Mouse (Mus musculus) brain, adult 10 weeks (tissue): ENCODE results near the gene Aph1c. TPM values are rescaled to one million over a fixed set of nuclear protein-coding genes. Genes with fewer than 3 reads are reported as not detected.

Experiments
- polyA plus RNA-seq: library from polyadenylated mRNA; stranded (reverse); fragments of 350-450 nt; fragmentation: Illumina TruSeq; extraction: RNeasy Lipid Tissue Mini Kit (QIAGEN cat#74804); gene quantifications from one replicate; pipeline ENCODE4 v1.2.3, GENCODE M21; 2015; ENCODE audit warnings: low read depth, low replicate concordance

Gene Aph1c
- polyA plus RNA-seq = 9.4 TPM

GRCm38 (mm10) chr9:66834318-66835096 is at the start of gene Aph1c:
TSS of gene Aph1c (minus strand) at chr9:66834726.

GRCm38 (mm10) chr9:66796739-66797138 is 37.8 kb downstream of the Aph1c start, which contains the start of gene Gm10647:
TSS of gene Gm10647 (plus strand) at chr9:66797039.

GRCm38 (mm10) chr9:66795464-66796324 is 38.8 kb downstream of the Aph1c start, which contains the start of gene Aph1b:
TSS of gene Aph1b (minus strand) at chr9:66795490.

Other genes starting within 250 kb of the Aph1c start
- gene Usp3, start 241.6 kb downstream of the Aph1c start, polyA plus RNA-seq = 21.5 TPM
- gene Car12, start 121.0 kb downstream of the Aph1c start, polyA plus RNA-seq = 17.4 TPM
- gene Aph1b, start 39.2 kb downstream of the Aph1c start, polyA plus RNA-seq = 20.5 TPM
- 0.58 TPM for gene Gm10647, start 37.7 kb downstream of the Aph1c start, polyA plus RNA-seq
- 29.3 TPM for gene Rab8b, start 85.0 kb upstream of the Aph1c start, polyA plus RNA-seq
- 73.0 TPM for gene Rps27l, start 111.4 kb upstream of the Aph1c start, polyA plus RNA-seq
- gene Lactb, start 140.8 kb upstream of the Aph1c start, polyA plus RNA-seq = 17.7 TPM
- gene Tpm1, start 214.7 kb upstream of the Aph1c start, polyA plus RNA-seq = 283 TPM